Mouse (Mus musculus) liver, postnatal 0 days (tissue): ENCODE data around the gene Ankrd13b.

ENCODE experiments used
- CTCF ChIP-seq: sonication (generic); IDR thresholded peaks from 2 replicates; pipeline ENCODE4 v1.5.1; 2016; ENCODE audit warnings: antibody characterized with exemption, low read depth
- EP300 ChIP-seq: IDR thresholded peaks from 2 replicates; pipeline ENCODE4 v1.6.1; 2016; ENCODE audit warnings: antibody characterized with exemption, low read depth, mild to moderate bottlenecking

- no peak for TF ChIP-seq CTCF
- no peak for TF ChIP-seq EP300
Observed at GRCm38 (mm10) chr11:77466544-77466943, 22.9 kb downstream of the Ankrd13b start.
